Mouse (Mus musculus) cerebellum, adult 11 months (tissue): Measurements from ENCODE around the gene Zfp335.

Source experiments
- DNase-seq: peaks from one replicate; pipeline ENCODE4 v3.0.0; 2022

The Zfp335 gene

GRCm38 (mm10) chr2:164924100-164924857 lies 12.7 kb upstream of the Zfp335 start:
- DNase-seq = peak; percentile 91

GRCm38 (mm10) chr2:164923291-164923690 lies 11.7 kb upstream of the Zfp335 start:
- DNase-seq = no peak

- DNase-seq = no peak
These were observed 10.4 kb upstream of the Zfp335 start for GRCm38 (mm10) chr2:164921984-164922383.

GRCm38 (mm10) chr2:164918325-164918724 lies 6.8 kb upstream of the Zfp335 start:
- DNase-seq = no peak

GRCm38 (mm10) chr2:164917371-164917770 lies 5.8 kb upstream of the Zfp335 start:
- DNase-seq = no peak

GRCm38 (mm10) chr2:164916820-164917219 lies 5.3 kb upstream of the Zfp335 start:
- DNase-seq = no peak

- DNase-seq = no peak
These were observed 1.9 kb upstream of the Zfp335 start for GRCm38 (mm10) chr2:164913428-164913786.

GRCm38 (mm10) chr2:164912749-164913427 lies 1.3 kb upstream of the Zfp335 start:
- DNase-seq = no peak

GRCm38 (mm10) chr2:164912151-164912550 lies 594 bp upstream of the Zfp335 start:
- no peak for DNase-seq

GRCm38 (mm10) chr2:164910360-164911061 lies 1.0 kb downstream of the Zfp335 start:
- DNase-seq = no peak

GRCm38 (mm10) chr2:164909542-164909941 lies 2.0 kb downstream of the Zfp335 start:
- no peak for DNase-seq

- DNase-seq = no peak
These were observed 2.5 kb downstream of the Zfp335 start for GRCm38 (mm10) chr2:164909100-164909499.

- no peak for DNase-seq
These were observed 3.5 kb downstream of the Zfp335 start for GRCm38 (mm10) chr2:164908011-164908410.

GRCm38 (mm10) chr2:164907511-164907910 lies 4.0 kb downstream of the Zfp335 start:
- DNase-seq = no peak

GRCm38 (mm10) chr2:164906071-164906470 lies 5.5 kb downstream of the Zfp335 start:
- DNase-seq = no peak

- DNase-seq = no peak
These were observed 8.1 kb downstream of the Zfp335 start for GRCm38 (mm10) chr2:164903496-164903895.

- DNase-seq = no peak
These were observed 10.2 kb downstream of the Zfp335 start for GRCm38 (mm10) chr2:164901380-164901779.

GRCm38 (mm10) chr2:164899723-164900459 lies 11.7 kb downstream of the Zfp335 start:
- DNase-seq = no peak

GRCm38 (mm10) chr2:164899034-164899433 lies 12.5 kb downstream of the Zfp335 start:
- no peak for DNase-seq

- no peak for DNase-seq
These were observed 13.5 kb downstream of the Zfp335 start for GRCm38 (mm10) chr2:164898008-164898407.

- no peak for DNase-seq
These were observed 15.7 kb downstream of the Zfp335 start for GRCm38 (mm10) chr2:164895885-164896284.

GRCm38 (mm10) chr2:164894644-164895043 lies 16.9 kb downstream of the Zfp335 start:
- no peak for DNase-seq

GRCm38 (mm10) chr2:164894048-164894447 lies 17.5 kb downstream of the Zfp335 start:
- DNase-seq = no peak
